Mouse (Mus musculus): Measurements from ENCODE around the gene Capzb. TPM values are rescaled to one million over a fixed set of nuclear protein-coding genes. Genes with fewer than 3 reads are reported as not detected.

Capzb gene
- polyA plus RNA-seq, 1 experiment from 2014 or later = 208 TPM

GRCm38 (mm10) chr4:139246130-139246877, 53.6 kb downstream of the Capzb start:
- Histone ChIP-seq H3K4me1 (peaks cover 24% of the 10 kb centered on the region), H3K4me3 (no peak overlapping the region), H3K36me3 (peaks cover 34% of the 10 kb centered on the region), H3K27me3 (replicated peaks) (no peaks in the 10 kb centered on the region), H3K9ac (no peak overlapping the region), H3K27ac (no peak overlapping the region), H3K9me3 (replicated peaks) (no peaks in the 10 kb centered on the region), H3K4me2 (no peak overlapping the region)
- ATAC-seq = no peak
- 79% methylated on average over 7 of the region's 7 CpGs for WGBS (ENCODE audit: insufficient replicate concordance)

- Histone ChIP-seq H3K27ac (no peak overlapping the region), H3K9ac (no peak overlapping the region), H3K9me3 (replicated peaks) (no peaks in the 10 kb centered on the region), H3K4me3 (no peak overlapping the region), H3K4me2 (no peak overlapping the region), H3K4me1 (peaks cover 32% of the 10 kb centered on the region), H3K36me3 (peaks cover 17% of the 10 kb centered on the region), H3K27me3 (replicated peaks) (no peaks in the 10 kb centered on the region)
- ATAC-seq = no peak
- 81% methylated on average over 7 of the region's 7 CpGs for WGBS (ENCODE audit: insufficient replicate concordance)
Measured at GRCm38 (mm10) chr4:139247966-139248365, 55.3 kb downstream of the Capzb start.

- 73% methylated on average over 5 of the region's 5 CpGs for WGBS (ENCODE audit: insufficient replicate concordance)
- H3K9ac ChIP-seq = no peak overlapping the region
- no peak overlapping the region for H3K4me3 ChIP-seq
- no peaks in the 10 kb centered on the region for H3K9me3 ChIP-seq (replicated peaks)
- peaks cover 14% of the 10 kb centered on the region for H3K36me3 ChIP-seq
- ATAC-seq = no peak
- H3K4me2 ChIP-seq = no peak overlapping the region
- H3K27ac ChIP-seq = no peak overlapping the region
- H3K27me3 ChIP-seq (replicated peaks) = no peaks in the 10 kb centered on the region
- peaks cover 32% of the 10 kb centered on the region for H3K4me1 ChIP-seq
Measured at GRCm38 (mm10) chr4:139248736-139249135, 56.0 kb downstream of the Capzb start.

GRCm38 (mm10) chr4:139250043-139250442, 57.3 kb downstream of the Capzb start:
- WGBS (ENCODE audit: insufficient replicate concordance) = 64% methylated on average over 5 of the region's 5 CpGs
- H3K27me3 ChIP-seq (replicated peaks) = no peaks in the 10 kb centered on the region
- no peak overlapping the region for H3K27ac ChIP-seq
- no peak overlapping the region for H3K9ac ChIP-seq
- no peak for ATAC-seq
- H3K4me2 ChIP-seq = no peak overlapping the region
- peaks cover 32% of the 10 kb centered on the region for H3K4me1 ChIP-seq
- H3K4me3 ChIP-seq = no peak overlapping the region
- H3K9me3 ChIP-seq (replicated peaks) = no peaks in the 10 kb centered on the region
- H3K36me3 ChIP-seq = peaks cover 17% of the 10 kb centered on the region

GRCm38 (mm10) chr4:139250886-139251285, 58.2 kb downstream of the Capzb start:
- H3K9me3 ChIP-seq (replicated peaks) = no peaks in the 10 kb centered on the region
- no peaks in the 10 kb centered on the region for H3K27me3 ChIP-seq (replicated peaks)
- no peak overlapping the region for H3K4me3 ChIP-seq
- WGBS (ENCODE audit: insufficient replicate concordance) = 29% methylated on average over 8 of the region's 8 CpGs
- H3K4me1 ChIP-seq = peaks cover 32% of the 10 kb centered on the region
- H3K36me3 ChIP-seq = peaks cover 22% of the 10 kb centered on the region
- ATAC-seq = no peak
- H3K27ac ChIP-seq = no peak overlapping the region
- no peak overlapping the region for H3K4me2 ChIP-seq
- no peak overlapping the region for H3K9ac ChIP-seq

- Histone ChIP-seq H3K27ac (no peak overlapping the region), H3K9ac (no peak overlapping the region), H3K9me3 (replicated peaks) (no peaks in the 10 kb centered on the region), H3K4me3 (no peak overlapping the region), H3K4me1 (peaks cover 32% of the 10 kb centered on the region), H3K36me3 (peaks cover 32% of the 10 kb centered on the region), H3K4me2 (no peak overlapping the region), H3K27me3 (replicated peaks) (no peaks in the 10 kb centered on the region)
- 60% methylated on average over 22 of the region's 22 CpGs for WGBS (ENCODE audit: insufficient replicate concordance)
- no peak; the same call in 1 of the 2 replicates for ATAC-seq
Measured at GRCm38 (mm10) chr4:139252051-139252760, 59.5 kb downstream of the Capzb start.

GRCm38 (mm10) chr4:139253206-139253605, 60.5 kb downstream of the Capzb start:
- Histone ChIP-seq H3K4me2 (no peak overlapping the region), H3K9ac (no peak overlapping the region), H3K27me3 (replicated peaks) (no peaks in the 10 kb centered on the region), H3K27ac (no peak overlapping the region), H3K36me3 (peaks cover 36% of the 10 kb centered on the region), H3K9me3 (replicated peaks) (no peaks in the 10 kb centered on the region), H3K4me3 (no peak overlapping the region), H3K4me1 (peaks cover 32% of the 10 kb centered on the region)
- 77% methylated on average over 9 of the region's 9 CpGs for WGBS (ENCODE audit: insufficient replicate concordance)
- ATAC-seq = no peak

- Histone ChIP-seq H3K4me1 (peaks cover 10% of the 10 kb centered on the region), H3K4me3 (no peak overlapping the region), H3K27me3 (replicated peaks) (no peaks in the 10 kb centered on the region), H3K36me3 (peaks cover 65% of the 10 kb centered on the region), H3K9me3 (replicated peaks) (no peaks in the 10 kb centered on the region), H3K9ac (no peak overlapping the region), H3K4me2 (no peak overlapping the region), H3K27ac (no peak overlapping the region)
- ATAC-seq = no peak
- WGBS (ENCODE audit: insufficient replicate concordance) = 78% methylated on average over 4 of the region's 4 CpGs
Measured at GRCm38 (mm10) chr4:139256146-139256545, 63.4 kb downstream of the Capzb start.

- H3K9ac ChIP-seq = no peak overlapping the region
- H3K4me3 ChIP-seq = no peak overlapping the region
- H3K27ac ChIP-seq = no peak overlapping the region
- ATAC-seq = no peak
- H3K4me2 ChIP-seq = no peak overlapping the region
- H3K36me3 ChIP-seq = peaks cover 71% of the 10 kb centered on the region
- H3K9me3 ChIP-seq (replicated peaks) = no peaks in the 10 kb centered on the region
- H3K4me1 ChIP-seq = peaks cover 5% of the 10 kb centered on the region
- WGBS (ENCODE audit: insufficient replicate concordance) = 85% methylated on average over 8 of the region's 8 CpGs
- H3K27me3 ChIP-seq (replicated peaks) = no peaks in the 10 kb centered on the region
Measured at GRCm38 (mm10) chr4:139256708-139257107, 64.0 kb downstream of the Capzb start.

GRCm38 (mm10) chr4:139258621-139259301, 66.1 kb downstream of the Capzb start:
- ATAC-seq = no peak
- Histone ChIP-seq H3K27me3 (replicated peaks) (no peaks in the 10 kb centered on the region), H3K36me3 (peaks cover 86% of the 10 kb centered on the region), H3K27ac (no peak overlapping the region), H3K4me1 (no peaks in the 10 kb centered on the region), H3K9ac (no peak overlapping the region), H3K9me3 (replicated peaks) (no peaks in the 10 kb centered on the region), H3K4me2 (no peak overlapping the region), H3K4me3 (no peak overlapping the region)
- 68% methylated on average over 6 of the region's 6 CpGs for WGBS (ENCODE audit: insufficient replicate concordance)

GRCm38 (mm10) chr4:139259302-139259871, 66.7 kb downstream of the Capzb start:
- Histone ChIP-seq H3K9me3 (replicated peaks) (no peaks in the 10 kb centered on the region), H3K27ac (no peak overlapping the region)
- ATAC-seq = no peak

GRCm38 (mm10) chr4:139262981-139263380, 70.3 kb downstream of the Capzb start:
- Histone ChIP-seq H3K9ac (no peak overlapping the region), H3K4me3 (no peak overlapping the region), H3K27ac (no peak overlapping the region), H3K4me1 (no peaks in the 10 kb centered on the region), H3K9me3 (replicated peaks) (no peaks in the 10 kb centered on the region), H3K27me3 (replicated peaks) (no peaks in the 10 kb centered on the region), H3K4me2 (no peak overlapping the region), H3K36me3 (peaks cover 100% of the 10 kb centered on the region)
- 86% methylated on average over 6 of the region's 6 CpGs for WGBS (ENCODE audit: insufficient replicate concordance)
- ATAC-seq = no peak

More at GRCm38 (mm10) chr4:139259302-139259871, 66.7 kb downstream of the Capzb start:
- Histone ChIP-seq H3K4me2 (no peak overlapping the region), H3K36me3 (peaks cover 93% of the 10 kb centered on the region), H3K4me1 (no peaks in the 10 kb centered on the region), H3K27me3 (replicated peaks) (no peaks in the 10 kb centered on the region), H3K4me3 (no peak overlapping the region), H3K9ac (no peak overlapping the region)
- 84% methylated on average over 11 of the region's 11 CpGs for WGBS (ENCODE audit: insufficient replicate concordance)

Measured in liver, embryonic 12.5 days (tissue).